Mouse (Mus musculus): ENCODE measurements around the gene Camta2. TPM values are rescaled to one million over a fixed set of nuclear protein-coding genes. Genes with fewer than 3 reads are reported as not detected.
A peak's percentile ranks its signal among the peaks of the same experiment; 100 is the strongest.

Gene Camta2
- polyA plus RNA-seq, 1 experiment, result 11.9 TPM

DNA sequence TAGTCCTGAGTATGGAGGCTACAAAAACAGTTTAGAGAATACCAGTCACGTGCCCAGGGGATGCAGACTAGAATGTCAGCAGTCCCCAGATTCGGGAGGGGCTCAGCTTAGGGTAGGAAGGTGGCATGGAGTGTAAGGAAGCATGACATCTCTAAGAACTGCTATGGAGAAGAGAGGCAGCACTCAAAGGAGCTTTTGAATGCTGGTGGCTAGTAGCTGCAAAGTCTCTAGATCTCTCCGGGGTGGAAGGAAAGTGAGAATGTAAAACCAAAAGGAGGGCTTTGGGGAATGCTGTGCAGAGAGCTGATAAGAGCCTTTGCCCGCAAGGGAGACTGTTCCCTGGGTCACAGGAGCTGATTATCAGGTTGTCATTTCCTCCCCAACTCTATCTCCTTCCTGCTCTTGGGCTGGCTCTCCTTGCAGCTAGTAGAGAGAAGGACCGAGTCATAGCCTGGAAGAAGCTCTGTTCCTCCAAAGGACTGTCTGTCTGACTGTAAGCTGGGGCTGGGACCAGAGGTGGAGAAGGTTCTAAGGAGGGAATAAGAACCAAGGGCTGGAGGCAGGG is 49.1 kb downstream of the Camta2 start, which contains the start of gene Gp1ba:
Gene Gp1ba (plus strand): TSS at position 409 of the 565 bp plus-strand sequence.
- Histone ChIP-seq H3K4me3 (no peak within 1 kb of the TSS), H3K79me2 (ENCODE audit: control insufficient read depth, insufficient read depth) (no peaks in the 10 kb centered on the region), H3ac (ENCODE audit: control insufficient read depth, insufficient read length) (no peak within 1 kb of the TSS), H3K27me3 (ENCODE audit: control insufficient read depth, insufficient read depth, insufficient read length) (no peaks in the 10 kb centered on the region), H3K36me3 (ENCODE audit: control insufficient read depth, insufficient read depth) (peaks cover under 1% of the 10 kb centered on the region), H3K4me2 (ENCODE audit: low read depth) (no peak within 1 kb of the TSS)
- no peak for TF ChIP-seq MYOD1 (IDR thresholded peaks at IDR 0.05; ENCODE audit: control insufficient read depth in 1 of 3, insufficient read length in 2 of 3, low read depth in 2 of 3)
- peak; percentile 37 for TF ChIP-seq USF1 (IDR thresholded peaks at IDR 0.05; ENCODE audit: low read depth)

GRCm38 (mm10) chr11:70638293-70638692 is 49.6 kb downstream of the Camta2 start:
- Histone ChIP-seq H3K4me2 (ENCODE audit: low read depth) (no peak overlapping the region), H3ac (ENCODE audit: control insufficient read depth, insufficient read length) (no peak overlapping the region), H3K27me3 (ENCODE audit: control insufficient read depth, insufficient read depth, insufficient read length) (no peaks in the 10 kb centered on the region), H3K79me2 (ENCODE audit: control insufficient read depth, insufficient read depth) (no peaks in the 10 kb centered on the region), H3K36me3 (ENCODE audit: control insufficient read depth, insufficient read depth) (no peaks in the 10 kb centered on the region), H3K4me3 (no peak overlapping the region)
- TF ChIP-seq POLR2AphosphoS2 (IDR thresholded peaks at IDR 0.05; ENCODE audit: insufficient read length, low read depth), result no peak
- TF ChIP-seq MYOD1 (IDR thresholded peaks at IDR 0.05; ENCODE audit: control insufficient read depth in 1 of 3, insufficient read length in 2 of 3, low read depth in 2 of 3), result no peak
- no peak for TF ChIP-seq E2F4 (IDR thresholded peaks at IDR 0.05; ENCODE audit: insufficient read depth)
- no peak for TF ChIP-seq USF1 (IDR thresholded peaks at IDR 0.05; ENCODE audit: low read depth)
- no peak for TF ChIP-seq TCF3 (IDR thresholded peaks at IDR 0.05; ENCODE audit: insufficient read length, low read depth)
- no peak for TF ChIP-seq CEBPB (IDR thresholded peaks at IDR 0.05; ENCODE audit: insufficient read depth, poor library complexity, severe bottlenecking)
- no peak for TF ChIP-seq POLR2A (IDR thresholded peaks at IDR 0.05; ENCODE audit: insufficient read length, low read depth)
- no peak for TF ChIP-seq MAX (IDR thresholded peaks at IDR 0.05; ENCODE audit: low read depth)
- no peak for TF ChIP-seq SRF (IDR thresholded peaks at IDR 0.05; ENCODE audit: control insufficient read depth, insufficient read length, low read depth)
- TF ChIP-seq TCF12 (IDR thresholded peaks at IDR 0.05; ENCODE audit: insufficient read depth, poor library complexity, severe bottlenecking), result no peak
- TF ChIP-seq MYOG (IDR thresholded peaks at IDR 0.05; ENCODE audit: control insufficient read depth in 1 of 3, insufficient read depth in 1 of 3, insufficient read length in 2 of 3, low read depth in 2 of 3), result no peak
- no peak for TF ChIP-seq REST (IDR thresholded peaks at IDR 0.05; ENCODE audit: insufficient read depth, insufficient read length)

DNA sequence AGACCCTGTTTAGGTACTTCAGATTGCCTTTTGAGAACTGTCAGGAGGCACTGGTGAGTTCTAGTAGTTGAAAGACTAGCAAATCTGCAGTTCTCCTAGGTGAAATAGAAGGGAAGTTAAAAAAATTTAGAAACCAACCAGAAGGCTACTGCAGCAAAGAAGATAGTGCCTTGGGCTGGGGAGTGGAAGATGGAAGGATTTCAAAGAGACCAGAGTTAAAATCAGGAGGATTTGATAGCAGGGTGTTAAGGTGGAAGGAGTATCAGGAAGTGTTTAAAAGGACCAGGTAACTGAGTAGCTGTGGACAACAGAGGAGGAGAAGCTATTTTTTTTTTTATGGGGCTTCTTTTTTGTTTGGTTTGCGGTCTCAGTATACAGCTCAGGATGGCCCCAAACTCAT is 50.1 kb downstream of the Camta2 start:
- Histone ChIP-seq H3K4me3 (no peak overlapping the region), H3ac (ENCODE audit: control insufficient read depth, insufficient read length) (no peak overlapping the region)

GRCm38 (mm10) chr11:70635601-70636000 is 52.3 kb downstream of the Camta2 start:
- Histone ChIP-seq H3K79me2 (ENCODE audit: control insufficient read depth, insufficient read depth) (no peaks in the 10 kb centered on the region), H3ac (ENCODE audit: control insufficient read depth, insufficient read length) (no peak overlapping the region), H3K36me3 (ENCODE audit: control insufficient read depth, insufficient read depth) (no peaks in the 10 kb centered on the region), H3K4me2 (ENCODE audit: low read depth) (no peak overlapping the region), H3K27me3 (ENCODE audit: control insufficient read depth, insufficient read depth, insufficient read length) (no peaks in the 10 kb centered on the region), H3K4me3 (no peak overlapping the region)
- TF ChIP-seq CEBPB (IDR thresholded peaks at IDR 0.05; ENCODE audit: insufficient read depth, poor library complexity, severe bottlenecking) (no peak), POLR2A (IDR thresholded peaks at IDR 0.05; ENCODE audit: insufficient read length, low read depth) (no peak), MYOD1 (IDR thresholded peaks at IDR 0.05; ENCODE audit: control insufficient read depth in 1 of 3, insufficient read length in 2 of 3, low read depth in 2 of 3) (no peak), POLR2AphosphoS2 (IDR thresholded peaks at IDR 0.05; ENCODE audit: insufficient read length, low read depth) (no peak), REST (IDR thresholded peaks at IDR 0.05; ENCODE audit: insufficient read depth, insufficient read length) (no peak), SRF (IDR thresholded peaks at IDR 0.05; ENCODE audit: control insufficient read depth, insufficient read length, low read depth) (no peak), MAX (IDR thresholded peaks at IDR 0.05; ENCODE audit: low read depth) (no peak), E2F4 (IDR thresholded peaks at IDR 0.05; ENCODE audit: insufficient read depth) (no peak), TCF3 (IDR thresholded peaks at IDR 0.05; ENCODE audit: insufficient read length, low read depth) (no peak), USF1 (IDR thresholded peaks at IDR 0.05; ENCODE audit: low read depth) (no peak), TCF12 (IDR thresholded peaks at IDR 0.05; ENCODE audit: insufficient read depth, poor library complexity, severe bottlenecking) (no peak)

More for the DNA sequence above, 50.1 kb downstream of the Camta2 start:
- H3K36me3 ChIP-seq (ENCODE audit: control insufficient read depth, insufficient read depth), result no peaks in the 10 kb centered on the region
- no peak overlapping the region for H3K4me2 ChIP-seq (ENCODE audit: low read depth)
- no peak for TF ChIP-seq TCF3 (IDR thresholded peaks at IDR 0.05; ENCODE audit: insufficient read length, low read depth)
- no peak for TF ChIP-seq TCF12 (IDR thresholded peaks at IDR 0.05; ENCODE audit: insufficient read depth, poor library complexity, severe bottlenecking)
- no peak for TF ChIP-seq POLR2AphosphoS2 (IDR thresholded peaks at IDR 0.05; ENCODE audit: insufficient read length, low read depth)
- no peak for TF ChIP-seq CEBPB (IDR thresholded peaks at IDR 0.05; ENCODE audit: insufficient read depth, poor library complexity, severe bottlenecking)
- TF ChIP-seq MYOD1 (IDR thresholded peaks at IDR 0.05; ENCODE audit: control insufficient read depth in 1 of 3, insufficient read length in 2 of 3, low read depth in 2 of 3), result no peak
- TF ChIP-seq POLR2A (IDR thresholded peaks at IDR 0.05; ENCODE audit: insufficient read length, low read depth), result no peak
- no peak for TF ChIP-seq MYOG (IDR thresholded peaks at IDR 0.05; ENCODE audit: control insufficient read depth in 1 of 3, insufficient read depth in 1 of 3, insufficient read length in 2 of 3, low read depth in 2 of 3)
- no peak for TF ChIP-seq SRF (IDR thresholded peaks at IDR 0.05; ENCODE audit: control insufficient read depth, insufficient read length, low read depth)
- TF ChIP-seq REST (IDR thresholded peaks at IDR 0.05; ENCODE audit: insufficient read depth, insufficient read length), result no peak
- TF ChIP-seq E2F4 (IDR thresholded peaks at IDR 0.05; ENCODE audit: insufficient read depth), result no peak
- TF ChIP-seq USF1 (IDR thresholded peaks at IDR 0.05; ENCODE audit: low read depth), result no peak
- TF ChIP-seq MAX (IDR thresholded peaks at IDR 0.05; ENCODE audit: low read depth), result no peak
- no peaks in the 10 kb centered on the region for H3K27me3 ChIP-seq (ENCODE audit: control insufficient read depth, insufficient read depth, insufficient read length)
- no peaks in the 10 kb centered on the region for H3K79me2 ChIP-seq (ENCODE audit: control insufficient read depth, insufficient read depth)

DNA sequence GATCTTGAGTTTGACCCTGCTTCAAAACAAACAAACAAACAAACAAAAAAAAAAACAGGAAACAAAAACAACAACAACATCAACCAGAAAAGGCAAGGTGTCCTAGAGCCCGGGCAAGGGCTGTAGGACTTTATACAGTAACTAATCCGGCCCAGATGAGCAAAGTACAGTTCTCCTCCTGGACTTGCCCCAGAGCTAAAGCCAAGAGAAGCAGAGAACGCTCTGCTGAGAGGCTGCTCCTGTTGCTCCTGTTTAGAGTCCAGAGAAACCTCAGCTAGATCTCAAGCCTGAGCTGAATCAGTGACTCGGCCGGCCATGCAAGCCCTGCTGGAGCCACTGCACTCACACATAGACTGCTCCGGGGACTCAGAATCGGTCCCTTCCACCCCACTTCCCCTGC is 57.8 kb downstream of the Camta2 start:
- Histone ChIP-seq H3K4me2 (ENCODE audit: low read depth) (no peak overlapping the region), H3K4me3 (no peak overlapping the region), H3K27me3 (ENCODE audit: control insufficient read depth, insufficient read depth, insufficient read length) (no peaks in the 10 kb centered on the region), H3K36me3 (ENCODE audit: control insufficient read depth, insufficient read depth) (no peaks in the 10 kb centered on the region), H3K79me2 (ENCODE audit: control insufficient read depth, insufficient read depth) (no peaks in the 10 kb centered on the region), H3ac (ENCODE audit: control insufficient read depth, insufficient read length) (no peak overlapping the region)
- no peak for TF ChIP-seq TCF3 (IDR thresholded peaks at IDR 0.05; ENCODE audit: insufficient read length, low read depth)
- no peak for TF ChIP-seq MYOD1 (IDR thresholded peaks at IDR 0.05; ENCODE audit: control insufficient read depth in 1 of 3, insufficient read length in 2 of 3, low read depth in 2 of 3)
- no peak for TF ChIP-seq REST (IDR thresholded peaks at IDR 0.05; ENCODE audit: insufficient read depth, insufficient read length)
- TF ChIP-seq CEBPB (IDR thresholded peaks at IDR 0.05; ENCODE audit: insufficient read depth, poor library complexity, severe bottlenecking), result no peak
- TF ChIP-seq MAX (IDR thresholded peaks at IDR 0.05; ENCODE audit: low read depth), result no peak
- no peak for TF ChIP-seq POLR2A (IDR thresholded peaks at IDR 0.05; ENCODE audit: insufficient read length, low read depth)
- TF ChIP-seq SRF (IDR thresholded peaks at IDR 0.05; ENCODE audit: control insufficient read depth, insufficient read length, low read depth), result no peak
- TF ChIP-seq TCF12 (IDR thresholded peaks at IDR 0.05; ENCODE audit: insufficient read depth, poor library complexity, severe bottlenecking), result no peak
- no peak for TF ChIP-seq MYOG (IDR thresholded peaks at IDR 0.05; ENCODE audit: control insufficient read depth in 1 of 3, insufficient read depth in 1 of 3, insufficient read length in 2 of 3, low read depth in 2 of 3)
- TF ChIP-seq POLR2AphosphoS2 (IDR thresholded peaks at IDR 0.05; ENCODE audit: insufficient read length, low read depth), result no peak
- TF ChIP-seq USF1 (IDR thresholded peaks at IDR 0.05; ENCODE audit: low read depth), result no peak
- TF ChIP-seq E2F4 (IDR thresholded peaks at IDR 0.05; ENCODE audit: insufficient read depth), result no peak

Measured in myocyte (in vitro differentiated cells).